Mouse (Mus musculus) cerebellum, adult 11-12 months (tissue): ENCODE data around the gene Hdac7.

Source experiments
- DNase-seq: peaks from one replicate; pipeline ENCODE4 v3.0.0; 2022

Gene Hdac7

GRCm38 (mm10) chr15:97813452-97814204 is 30.7 kb downstream of the Hdac7 start:
- peak; percentile 94 for DNase-seq

GRCm38 (mm10) chr15:97812875-97813274 is 31.4 kb downstream of the Hdac7 start:
- peak; percentile 54 for DNase-seq

DNA sequence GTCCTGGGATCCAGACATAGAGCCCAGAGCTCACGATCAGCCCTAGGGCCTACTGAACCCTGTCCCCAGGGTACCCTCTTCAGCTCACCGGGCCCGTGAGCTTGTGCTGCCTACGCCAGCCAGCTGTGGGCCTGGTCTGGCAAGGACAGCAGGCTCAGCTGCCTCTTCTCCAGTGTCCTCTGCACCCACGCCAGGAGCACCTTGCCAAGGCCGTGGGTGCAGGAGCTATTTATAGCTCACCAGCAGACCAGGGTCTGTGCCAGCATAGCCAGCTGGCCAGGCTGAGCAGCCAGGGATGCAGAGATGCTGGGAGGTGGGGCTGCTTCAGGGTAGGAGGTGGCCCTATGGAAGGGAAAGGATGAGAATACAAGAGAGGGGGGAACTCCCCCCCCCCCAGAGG is 32.2 kb downstream of the Hdac7 start:
- DNase-seq, result peak; percentile 92

DNA sequence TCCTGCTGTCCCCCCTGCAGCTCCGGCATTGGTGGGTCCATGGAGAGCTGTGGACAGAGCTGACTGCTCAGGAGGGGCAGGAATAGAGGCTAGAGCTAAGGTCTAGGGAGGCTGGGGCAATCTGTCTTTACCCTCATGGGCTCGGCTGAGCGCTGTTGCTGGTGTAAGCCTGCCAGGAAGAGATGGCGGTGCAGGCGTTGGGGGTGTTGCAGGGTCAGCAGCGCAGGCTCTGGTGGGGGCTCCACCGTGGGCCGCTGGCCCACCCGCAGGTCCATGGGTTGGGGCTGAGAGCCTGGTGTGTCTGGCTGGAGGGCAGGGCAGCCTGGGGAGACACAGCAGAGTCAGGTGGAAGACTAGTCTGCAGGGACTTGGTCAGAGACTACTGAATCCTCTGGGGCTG is 33.0 kb downstream of the Hdac7 start:
- peak; percentile 51 for DNase-seq

DNA sequence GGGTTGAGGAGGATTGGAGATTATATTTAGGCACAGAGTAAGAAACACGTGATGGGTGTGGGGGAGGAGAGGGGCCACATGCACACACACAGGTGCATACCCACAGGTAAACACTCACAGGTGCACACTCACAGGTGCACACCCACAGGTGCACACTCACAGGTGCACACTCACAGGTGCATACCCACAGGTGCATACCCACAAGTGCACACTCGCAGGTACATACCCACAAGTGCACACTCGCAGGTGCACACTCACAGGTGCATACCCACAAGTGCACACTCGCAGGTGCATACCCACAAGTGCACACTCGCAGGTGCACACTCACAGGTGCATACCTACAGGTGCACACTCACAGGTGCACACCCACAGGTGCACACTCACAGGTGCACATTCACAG is 33.9 kb downstream of the Hdac7 start:
- DNase-seq, result no peak

DNA sequence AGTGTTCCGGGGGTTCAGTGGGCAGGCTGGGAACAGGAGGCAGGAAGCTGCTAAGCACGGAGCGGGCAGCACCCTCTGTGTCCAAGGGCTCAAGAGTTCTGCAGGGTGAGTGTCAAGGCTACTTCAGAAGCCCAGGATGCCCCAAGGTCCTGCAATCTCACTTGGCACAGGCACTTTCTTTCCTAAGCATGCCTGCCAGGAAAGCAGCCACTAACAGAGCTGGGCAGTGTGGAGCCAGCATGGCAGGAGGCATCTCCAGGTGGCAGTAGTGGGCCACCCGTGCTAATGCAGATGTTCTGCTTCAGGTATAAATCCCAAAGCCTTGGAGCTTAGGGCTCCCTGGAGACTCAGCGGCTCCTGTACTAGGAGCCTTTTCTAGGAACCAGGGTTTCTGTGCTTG is 34.4 kb downstream of the Hdac7 start:
- DNase-seq, result peak; percentile 33

DNA sequence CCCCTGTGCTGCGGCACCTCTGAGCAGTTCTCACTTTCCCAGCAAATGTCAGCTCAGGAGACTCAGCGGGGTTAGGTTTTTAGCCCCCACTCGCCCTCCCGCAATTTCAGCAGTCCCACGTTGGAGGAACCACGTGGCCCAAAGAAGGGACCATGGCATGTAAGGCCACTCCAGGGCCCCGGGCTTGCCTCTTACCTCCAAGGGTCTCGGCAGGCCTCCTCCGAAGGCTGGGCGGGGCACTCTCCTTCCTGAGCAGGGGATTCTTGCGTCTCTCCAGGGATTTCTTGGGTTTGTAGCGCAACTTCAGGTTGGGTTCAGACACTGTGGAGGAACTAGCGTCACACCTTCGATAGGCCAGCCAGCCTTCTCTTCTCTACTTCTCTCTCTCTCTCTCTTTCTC is 35.1 kb downstream of the Hdac7 start:
- no peak for DNase-seq

DNA sequence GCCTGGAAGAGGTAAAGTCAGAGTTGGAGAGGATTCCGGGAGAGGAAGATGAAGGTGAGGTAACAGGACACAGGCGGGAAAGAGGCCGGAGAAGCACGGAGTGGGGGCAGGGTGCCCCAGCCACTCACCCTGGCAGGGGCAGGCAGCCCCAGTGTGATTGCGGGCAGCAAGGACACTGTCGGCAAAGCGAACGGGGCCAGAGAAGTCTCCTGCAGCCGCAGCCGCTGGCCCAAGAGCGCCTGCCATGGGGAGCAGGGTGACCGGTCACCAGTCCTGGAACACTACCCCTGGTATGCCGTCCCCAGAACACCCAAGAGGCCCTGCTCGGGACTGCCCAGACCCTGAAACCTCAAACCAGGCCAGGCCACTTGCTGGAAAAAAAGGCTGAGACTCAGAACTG is 35.8 kb downstream of the Hdac7 start:
- DNase-seq, result no peak

DNA sequence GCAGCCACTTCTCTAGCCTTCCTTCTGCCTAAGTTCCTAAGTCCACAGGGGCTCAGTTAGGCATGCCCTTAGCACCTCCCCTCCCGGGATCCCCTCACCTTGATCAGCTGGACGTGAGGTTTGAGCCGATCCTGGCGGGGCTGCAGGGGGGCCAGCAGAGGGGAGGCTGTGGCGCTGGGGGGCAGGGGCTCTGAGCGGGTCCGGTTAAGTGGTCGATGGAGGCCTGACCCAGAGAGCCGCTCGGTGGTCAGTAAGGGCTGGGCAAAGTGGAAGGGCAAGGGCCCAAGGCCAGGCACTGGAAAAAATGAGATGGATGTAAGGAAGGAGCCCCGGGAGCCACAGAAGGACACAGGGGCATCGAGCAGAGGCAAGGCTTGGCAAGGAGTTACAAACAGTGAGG is 36.4 kb downstream of the Hdac7 start:
- no peak for DNase-seq

DNA sequence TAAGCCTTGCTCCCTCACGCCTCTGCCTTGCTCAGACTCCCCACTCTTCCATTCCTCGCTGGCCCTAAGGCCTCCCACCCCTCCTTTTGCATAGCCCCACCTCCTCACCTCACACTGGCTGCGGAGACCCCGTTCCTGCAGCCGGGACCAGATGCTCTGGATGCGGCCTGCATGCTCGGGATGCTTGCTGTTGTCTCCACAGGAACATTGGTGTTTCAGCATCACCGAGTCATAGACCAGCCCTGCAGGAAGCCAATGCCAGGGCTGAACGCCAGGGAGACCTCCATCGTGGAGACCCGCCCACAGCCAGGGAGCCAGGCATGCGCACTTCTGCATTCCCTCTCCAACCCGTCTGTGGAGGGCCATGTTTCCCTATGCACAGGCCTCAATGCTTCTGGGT is 41.7 kb downstream of the Hdac7 start:
- no peak for DNase-seq

DNA sequence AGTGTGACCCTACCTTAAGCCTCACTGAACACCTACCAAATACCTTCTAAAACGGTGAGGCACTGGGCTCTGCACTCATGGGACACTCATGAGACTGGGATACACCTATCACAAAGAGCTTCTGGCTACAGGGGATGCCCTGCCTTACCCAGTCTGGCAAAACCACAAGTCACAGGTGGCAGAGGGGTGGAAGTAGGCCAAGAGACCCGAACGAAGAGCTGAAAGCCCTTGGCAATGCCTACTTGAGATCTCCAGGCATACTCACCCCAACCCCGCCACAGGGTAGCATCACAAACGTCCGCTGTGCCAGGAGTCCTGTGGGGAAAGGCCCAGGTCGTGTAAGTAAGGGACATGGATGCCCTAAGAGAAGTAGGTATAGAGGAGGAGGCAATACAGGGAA is 42.5 kb downstream of the Hdac7 start:
- DNase-seq, result no peak

DNA sequence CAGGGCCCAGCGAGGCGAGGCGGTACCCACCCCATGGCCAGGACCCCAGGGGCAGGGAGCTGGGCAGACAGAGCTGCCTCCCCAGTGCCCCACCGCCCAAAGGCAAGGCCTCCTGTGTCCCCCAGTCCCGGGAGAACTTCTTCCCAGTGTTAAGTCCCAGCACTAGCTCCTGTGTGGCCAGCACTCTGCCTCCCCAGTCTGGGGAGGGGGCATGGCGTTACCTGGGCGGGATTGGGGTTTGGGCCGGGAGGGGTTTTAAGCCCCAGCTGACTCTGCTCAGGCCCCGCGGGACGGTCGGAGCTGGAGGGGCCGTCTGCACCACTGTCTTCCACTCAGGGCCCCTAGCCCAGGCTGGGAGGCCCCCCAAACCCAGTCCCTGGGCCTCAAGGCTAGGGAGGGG is 43.4 kb downstream of the Hdac7 start:
- DNase-seq, result peak; percentile 10

- DNase-seq, result no peak
These were observed 44.9 kb downstream of the Hdac7 start for GRCm38 (mm10) chr15:97799446-97799845.

DNA sequence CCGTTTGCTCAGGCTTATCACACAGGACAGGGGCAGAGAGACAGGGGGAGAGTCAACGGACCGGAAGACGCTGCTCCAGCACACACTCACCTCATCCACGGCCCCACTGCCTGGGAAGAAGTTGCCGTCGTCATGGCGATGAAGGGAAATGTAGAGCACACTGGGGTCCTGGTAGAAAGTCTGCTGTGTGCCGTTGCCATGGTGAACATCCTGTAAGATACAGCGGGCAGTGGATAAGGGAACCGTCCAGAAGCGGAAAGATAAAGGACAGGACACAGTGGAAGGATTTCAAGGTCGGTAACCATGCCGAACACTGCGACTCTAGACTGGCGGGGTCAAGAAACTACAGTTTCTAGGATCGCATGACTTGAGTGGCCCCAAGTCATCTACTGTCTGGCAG is 46.2 kb downstream of the Hdac7 start:
- DNase-seq, result no peak

DNA sequence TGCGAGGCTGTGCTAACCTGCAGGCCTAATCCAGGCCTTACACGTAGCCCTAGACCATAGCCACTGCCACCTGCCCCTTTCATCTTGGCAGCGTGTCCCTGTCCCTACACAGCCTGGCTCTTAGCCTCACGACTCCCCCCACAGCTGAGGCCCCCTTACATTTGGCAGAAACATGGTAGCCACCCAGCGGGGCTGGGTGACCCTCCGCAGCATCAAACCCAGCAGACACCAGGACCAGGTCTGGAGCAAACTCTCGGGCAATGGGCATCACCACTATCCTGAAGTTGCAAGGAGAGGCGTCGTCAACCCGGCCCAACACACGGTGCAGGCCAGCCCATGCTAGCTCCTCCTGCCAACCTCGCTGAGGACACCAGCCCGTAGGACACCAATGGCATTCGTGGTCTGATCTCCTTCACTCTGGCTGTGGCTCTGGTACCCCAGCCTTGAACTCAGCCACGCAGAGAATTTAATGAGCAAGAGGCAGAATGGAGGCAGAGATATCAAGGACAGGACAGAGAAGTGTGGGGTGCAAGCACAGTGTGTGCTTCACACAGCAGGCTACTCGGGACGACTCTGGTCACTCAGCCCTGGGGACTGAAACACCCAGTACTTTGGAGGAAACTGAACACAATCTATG is 47.5 kb downstream of the Hdac7 start:
- peak; percentile 19 for DNase-seq

DNA sequence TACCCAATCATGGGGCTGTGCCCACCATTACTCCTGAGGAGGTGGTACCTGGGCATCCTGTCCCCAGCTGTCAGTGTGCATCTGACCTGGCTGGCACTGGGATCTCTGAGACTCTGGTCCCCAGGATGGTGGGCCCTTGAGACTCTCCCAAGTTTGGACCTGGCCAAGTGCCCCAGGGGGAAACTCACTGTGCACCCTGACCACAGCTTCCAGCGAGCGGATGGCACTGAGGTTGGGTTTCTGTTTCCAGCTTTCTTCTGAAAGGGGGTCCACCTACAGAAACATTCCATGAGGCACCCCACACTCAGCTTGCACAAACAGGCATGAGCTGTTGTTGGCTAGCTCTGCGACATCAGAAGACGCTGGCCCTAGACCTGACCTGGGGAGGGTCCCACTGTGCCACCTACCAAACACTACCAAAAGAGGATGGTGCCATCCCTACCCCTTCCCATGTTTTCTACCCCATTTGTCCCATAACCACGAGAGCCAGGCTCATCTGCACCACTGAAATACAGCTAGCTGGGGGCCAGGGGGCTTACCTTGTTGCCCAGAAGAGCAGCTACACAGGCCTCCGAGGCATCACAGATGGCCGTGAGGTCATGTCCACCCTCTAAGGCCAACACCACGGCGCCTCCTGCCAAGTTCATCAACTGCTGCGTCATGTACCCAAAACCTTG is 48.6 kb downstream of the Hdac7 start:
- DNase-seq, result peak; percentile 23

- DNase-seq, result peak; percentile 8
These were observed 50.0 kb downstream of the Hdac7 start for GRCm38 (mm10) chr15:97794268-97794667.

GRCm38 (mm10) chr15:97793386-97794153 is 50.7 kb downstream of the Hdac7 start:
- DNase-seq, result peak; percentile 17

- peak; percentile 49 for DNase-seq
These were observed 53.1 kb downstream of the Hdac7 start for GRCm38 (mm10) chr15:97791126-97791700.

GRCm38 (mm10) chr15:97789761-97790505 is 54.4 kb downstream of the Hdac7 start:
- peak; percentile 88 for DNase-seq

GRCm38 (mm10) chr15:97788821-97789220 is 55.5 kb downstream of the Hdac7 start:
- DNase-seq, result peak; percentile 87
